Mouse (Mus musculus) E14TG2a.4 (cell line): ENCODE results near the gene Slc12a7.

Experiments used
- CTCF ChIP-seq: conservative IDR thresholded peaks from 2 replicates; pipeline ENCODE4 v1.5.1; 2014; ENCODE audit warnings: low read length
- NANOG ChIP-seq: IDR thresholded peaks from 2 replicates; pipeline ENCODE4 v1.6.1; 2014; ENCODE audit warnings: borderline replicate concordance, low read length, mixed read lengths
- POU5F1 ChIP-seq: IDR thresholded peaks from 2 replicates; pipeline ENCODE4 v1.6.1; 2014; ENCODE audit warnings: low read length, borderline replicate concordance

- TF ChIP-seq CTCF (no peak), NANOG (no peak), POU5F1 (no peak)
Measured at GRCm38 (mm10) chr13:73839740-73840139, 106.8 kb downstream of the Slc12a7 start.
